Mouse (Mus musculus) erythroblast, embryonic 14.5 days (primary cell): Measurements from ENCODE around the gene Cenpm.

Experiments
- GATA1 ChIP-seq: IDR thresholded peaks from 2 replicates; pipeline ENCODE4 v1.6.1; 2012; ENCODE audit warnings: low read length, inconsistent platforms, mixed read lengths
- TAL1 ChIP-seq: IDR thresholded peaks from 3 replicates; pipeline ENCODE4 v1.6.1; 2012; ENCODE audit warnings: low read length, inconsistent platforms, mixed read lengths

- TF ChIP-seq GATA1 (no peak), TAL1 (no peak)
Measured at GRCm38 (mm10) chr15:82203090-82203489, 41.5 kb downstream of the Cenpm start.
